Mouse (Mus musculus) bone marrow macrophage, adult 2 months (primary cell): ENCODE measurements around the gene Arpc2. TPM values are rescaled to one million over a fixed set of nuclear protein-coding genes. Genes with fewer than 3 reads are reported as not detected.

Experiments used
- H3K27ac ChIP-seq: 2 replicates; pipeline ENCODE4 v1.5.1; 2012; ENCODE audit warnings: low read depth, low read length; ENCODE audit not compliant: insufficient read depth
- H3K4me1 ChIP-seq: 2 replicates; pipeline ENCODE4 v1.6.1; 2012; ENCODE audit warnings: low read length; ENCODE audit not compliant: control insufficient read depth, insufficient read depth
- H3K4me3 ChIP-seq: 2 replicates; pipeline ENCODE4 v1.5.1; 2012; ENCODE audit warnings: mild to moderate bottlenecking, low read length, moderate library complexity; ENCODE audit not compliant: insufficient read depth
- CTCF ChIP-seq: IDR thresholded peaks from 2 replicates; pipeline ENCODE4 v1.5.1; 2012; ENCODE audit warnings: low read depth, mild to moderate bottlenecking, low read length, moderate library complexity
- POLR2A ChIP-seq: IDR thresholded peaks from 2 replicates; pipeline ENCODE4 v1.6.1; 2012; ENCODE audit warnings: mild to moderate bottlenecking, low read depth, low read length, borderline replicate concordance
- polyA plus RNA-seq: library from polyadenylated mRNA; stranded (reverse); fragments of >200 nt; gene quantifications from 2 replicates; pipeline ENCODE4 v1.2.4, GENCODE M21; 2012; ENCODE audit not compliant: missing spikeins, insufficient read depth, insufficient read length

The Arpc2 gene
- 973 and 974 TPM in 2 replicates for polyA plus RNA-seq

- TF ChIP-seq POLR2A (no peak), CTCF (no peak)
- H3K27ac ChIP-seq, result peak within 1 kb of the TSS; percentile 91
- H3K4me1 ChIP-seq, result peaks cover 24% of the 10 kb centered on the region
- peak within 1 kb of the TSS; percentile 89 for H3K4me3 ChIP-seq
Observed at GRCm38 (mm10) chr1:74235938-74236589, at the start of gene Arpc2. TSS of gene Arpc2 (plus strand) at chr1:74236084.

- TF ChIP-seq CTCF, result no peak
- TF ChIP-seq POLR2A, result no peak
- Histone ChIP-seq H3K4me3 (no peak overlapping the region), H3K4me1 (0 out of 2 replicates have a peak, but pooled peaks cover 5% of the 10 kb centered on the region), H3K27ac (no peak overlapping the region)
Observed at GRCm38 (mm10) chr1:74190471-74190870, 45.4 kb upstream of the Arpc2 start.

GRCm38 (mm10) chr1:74192711-74193110 is 43.2 kb upstream of the Arpc2 start:
- TF ChIP-seq POLR2A (no peak), CTCF (no peak)
- Histone ChIP-seq H3K4me1 (0 out of 2 replicates have a peak, but pooled peaks cover 5% of the 10 kb centered on the region), H3K4me3 (no peak overlapping the region), H3K27ac (no peak overlapping the region)

DNA sequence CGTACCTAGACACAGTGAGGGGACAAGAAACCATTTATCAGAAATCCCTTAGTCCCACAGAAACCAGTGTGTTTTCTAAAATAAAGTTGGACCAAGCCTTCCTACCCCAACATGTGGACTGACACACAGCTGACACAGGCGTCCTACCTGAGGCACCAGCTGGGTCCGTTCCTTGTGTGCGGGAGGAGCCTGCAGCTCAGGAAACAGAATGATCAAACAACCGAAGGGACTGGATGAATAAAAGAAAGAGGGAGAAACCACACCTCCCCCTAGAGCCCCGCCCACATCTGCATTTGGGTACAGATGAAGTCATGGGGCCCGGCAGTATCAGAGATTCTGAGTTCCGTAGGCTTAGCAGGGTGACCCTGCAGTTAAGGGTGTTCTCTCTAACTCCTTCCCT is 41.4 kb upstream of the Arpc2 start, which contains the start of gene Cxcr1:
Gene Cxcr1, minus strand, starts transcription at position 187 of the 400 bp plus-strand sequence.
- no peak within 1 kb of the TSS for H3K4me3 ChIP-seq
- no peak within 1 kb of the TSS for H3K27ac ChIP-seq
- peaks cover 13% of the 10 kb centered on the region for H3K4me1 ChIP-seq
- TF ChIP-seq POLR2A (no peak), CTCF (no peak)

GRCm38 (mm10) chr1:74195961-74196360 is 39.9 kb upstream of the Arpc2 start:
- TF ChIP-seq CTCF (no peak), POLR2A (no peak)
- H3K4me3 ChIP-seq, result no peak overlapping the region
- H3K4me1 ChIP-seq, result peaks cover 16% of the 10 kb centered on the region
- H3K27ac ChIP-seq, result no peak overlapping the region

- H3K27ac ChIP-seq, result no peak overlapping the region
- no peak overlapping the region for H3K4me3 ChIP-seq
- H3K4me1 ChIP-seq, result peaks cover 20% of the 10 kb centered on the region
- TF ChIP-seq CTCF, result no peak
- TF ChIP-seq POLR2A, result no peak
Observed at GRCm38 (mm10) chr1:74196621-74197419, 39.1 kb upstream of the Arpc2 start.

- no peak overlapping the region for H3K27ac ChIP-seq
- no peak overlapping the region for H3K4me3 ChIP-seq
- peaks cover 20% of the 10 kb centered on the region for H3K4me1 ChIP-seq
- no peak for TF ChIP-seq CTCF
- no peak for TF ChIP-seq POLR2A
Observed at GRCm38 (mm10) chr1:74197726-74198470, 38.0 kb upstream of the Arpc2 start.

GRCm38 (mm10) chr1:74199046-74199445 is 36.8 kb upstream of the Arpc2 start:
- Histone ChIP-seq H3K27ac (no peak overlapping the region), H3K4me3 (no peak overlapping the region), H3K4me1 (peaks cover 20% of the 10 kb centered on the region)
- TF ChIP-seq CTCF (no peak), POLR2A (no peak)

GRCm38 (mm10) chr1:74201048-74201844 is 34.6 kb upstream of the Arpc2 start:
- Histone ChIP-seq H3K27ac (peak overlapping the region; percentile 66), H3K4me3 (no peak overlapping the region), H3K4me1 (peaks cover 23% of the 10 kb centered on the region)
- TF ChIP-seq POLR2A, result no peak
- no peak for TF ChIP-seq CTCF
